Mouse (Mus musculus) T-cell, adult 66 days (primary cell): ENCODE measurements around the gene Rybp. TPM values are rescaled to one million over a fixed set of nuclear protein-coding genes. Genes with fewer than 3 reads are reported as not detected.

ENCODE experiments used
- total RNA-seq, 2 experiments: library from RNA; stranded (reverse); gene quantifications; 3 replicates in 1 of 2; 4 replicates in 1 of 2; pipeline ENCODE4 v1.2.4; 2023

Rybp gene
- 10 to 100 TPM; 55.6 to 56.0 TPM for total RNA-seq

DNA sequence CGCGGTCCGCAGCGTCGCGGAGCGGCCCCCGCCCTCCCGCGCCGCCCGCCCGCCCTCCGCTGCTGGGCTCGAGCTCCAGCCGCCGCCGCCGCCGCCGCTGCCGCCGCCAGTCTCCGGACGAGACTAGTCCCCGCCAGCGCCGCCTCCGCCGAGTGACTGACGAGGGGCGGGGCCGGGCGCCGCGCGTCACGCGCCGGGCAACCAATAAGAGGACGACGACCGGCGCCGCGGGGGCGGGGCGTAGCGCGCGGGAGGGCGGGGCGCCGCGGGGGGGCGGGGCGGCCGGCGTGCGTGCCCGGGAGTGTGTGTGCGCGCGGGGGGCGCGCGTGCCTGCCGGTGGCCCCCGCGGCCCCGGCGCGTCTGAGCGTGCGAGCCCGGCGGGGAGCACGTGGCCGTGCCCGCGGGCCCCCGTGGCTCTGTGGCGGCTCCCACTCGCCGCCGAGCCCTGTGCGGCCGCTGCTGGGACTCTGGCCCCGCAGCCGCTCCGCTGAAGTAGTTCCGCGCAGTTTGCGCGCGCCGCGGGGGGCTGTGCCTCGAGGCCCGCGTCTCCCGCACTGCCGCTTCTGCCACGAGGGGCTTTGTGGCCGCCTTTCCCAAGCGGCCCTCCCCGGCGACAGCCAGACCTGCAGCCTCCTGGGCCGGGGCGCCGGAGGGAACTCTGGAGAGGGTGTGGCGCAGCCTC, at the start of gene Rybp:
Rybp (minus strand) TSS at position 152 of the 682 bp plus-strand sequence.

